Mouse (Mus musculus): ENCODE results near the gene Phlda3.

The Phlda3 gene

DNA sequence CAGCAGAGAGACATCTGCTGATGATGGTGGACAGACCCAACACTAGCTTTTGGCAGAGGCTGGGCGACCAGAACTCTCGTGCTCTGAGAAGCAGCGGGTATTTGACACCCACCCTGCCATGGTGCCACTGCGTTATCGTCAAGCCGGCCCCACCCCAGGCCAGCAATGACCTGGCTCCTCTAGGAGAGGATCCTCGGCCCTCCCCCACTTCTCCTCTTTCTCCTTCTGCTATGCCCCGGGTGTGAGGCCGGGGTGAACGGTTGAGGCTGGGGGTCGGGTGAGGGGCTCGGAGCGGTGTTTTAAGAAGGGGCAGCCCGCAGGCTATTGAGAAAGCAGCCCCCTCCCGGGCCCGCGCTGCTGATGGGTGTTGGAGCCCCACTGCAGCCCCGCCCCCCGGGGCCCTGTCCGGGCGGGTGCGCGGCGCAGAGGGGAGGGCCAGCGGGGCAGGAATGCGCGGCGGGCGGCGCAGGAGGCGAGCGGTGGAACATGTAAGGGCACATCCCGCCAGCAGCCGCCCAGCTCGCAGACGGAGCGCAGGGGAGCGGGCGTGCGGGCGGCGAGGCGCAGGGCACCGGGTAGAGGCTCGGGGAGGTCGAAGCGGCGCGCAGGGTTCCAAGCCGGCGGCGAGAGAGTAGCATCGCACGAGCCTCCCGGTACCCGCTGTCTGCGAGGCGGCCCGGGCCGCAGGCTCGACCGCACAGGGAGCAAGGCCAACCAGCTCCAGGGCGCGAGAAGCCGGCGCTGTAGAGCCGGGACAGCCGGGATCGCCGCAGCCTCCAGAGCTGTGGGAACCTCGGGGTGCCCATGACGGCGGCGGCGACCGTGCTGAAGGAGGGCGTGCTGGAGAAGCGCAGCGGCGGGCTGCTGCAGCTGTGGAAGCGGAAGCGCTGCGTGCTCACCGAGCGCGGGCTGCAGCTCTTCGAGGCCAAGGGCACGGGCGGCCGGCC is at the start of gene Phlda3:
Phlda3 (plus strand) TSS at position 475 of the 947 bp plus-strand sequence.
- DNase-seq, result peak; percentile 81

DNA sequence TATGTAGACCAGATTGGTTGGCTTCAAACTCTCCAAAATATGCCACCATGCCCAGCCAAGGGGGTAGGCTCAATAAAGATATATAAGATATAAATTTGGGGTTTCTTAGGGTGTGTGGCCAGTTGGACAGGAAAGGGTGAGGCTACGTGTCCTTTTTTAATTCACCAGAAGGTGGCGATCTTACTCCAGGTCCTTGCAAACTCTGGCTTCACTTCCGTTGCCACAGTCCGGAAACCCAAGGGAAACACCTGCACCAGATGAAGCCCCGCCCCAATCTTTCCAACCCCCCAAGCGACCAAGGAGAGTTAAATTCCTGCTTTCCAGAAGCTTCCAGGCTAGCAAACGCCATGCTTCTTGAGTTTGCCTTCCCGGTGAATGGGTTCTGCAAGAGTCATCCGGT is 46.4 kb upstream of the Phlda3 start:
- peak; percentile 84 for DNase-seq

DNA sequence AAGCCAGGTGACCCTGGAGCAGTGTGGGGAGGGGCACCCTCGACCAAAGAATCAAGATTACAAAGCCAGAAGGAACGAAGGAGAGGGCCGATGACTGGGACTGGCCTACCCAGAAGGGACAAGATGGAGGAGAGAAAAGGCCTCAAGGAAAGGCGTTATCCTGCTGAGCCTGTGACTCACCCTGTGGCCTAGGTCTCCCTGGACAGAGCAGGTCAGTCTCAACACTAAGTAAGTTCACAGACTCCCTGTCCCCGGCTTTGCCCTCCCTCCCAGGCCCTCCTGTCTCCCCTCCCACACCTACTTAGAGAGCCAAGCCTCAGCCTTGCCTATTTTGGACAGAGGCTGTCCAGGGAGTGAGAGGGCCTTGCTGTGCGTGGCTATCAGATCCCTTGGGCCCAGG is 45.9 kb upstream of the Phlda3 start, which contains the start of gene Csrp1:
Csrp1 (plus strand) TSS at position 79 of the 400 bp plus-strand sequence.
- peak; percentile 42 for DNase-seq

DNA sequence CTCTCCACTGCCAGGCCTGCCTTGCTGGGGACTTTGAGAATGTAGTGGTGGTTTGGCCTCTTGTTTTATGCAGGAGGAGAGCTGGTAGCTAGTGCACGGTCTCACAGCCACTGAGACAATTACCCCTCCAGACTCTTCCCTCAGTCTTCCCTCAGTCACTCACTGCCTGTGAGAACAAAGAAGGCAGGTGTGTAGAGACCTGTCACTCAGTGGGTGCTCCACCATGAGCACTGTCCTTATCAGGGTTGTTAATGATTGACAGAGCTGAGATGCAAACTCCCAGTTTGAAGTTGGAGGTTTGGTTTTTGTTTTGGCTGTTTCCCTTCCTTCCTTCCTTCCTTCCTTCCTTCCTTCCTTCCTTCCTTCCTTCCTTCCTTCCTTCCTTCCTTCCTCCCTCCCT is 42.9 kb upstream of the Phlda3 start:
- no peak for DNase-seq

DNA sequence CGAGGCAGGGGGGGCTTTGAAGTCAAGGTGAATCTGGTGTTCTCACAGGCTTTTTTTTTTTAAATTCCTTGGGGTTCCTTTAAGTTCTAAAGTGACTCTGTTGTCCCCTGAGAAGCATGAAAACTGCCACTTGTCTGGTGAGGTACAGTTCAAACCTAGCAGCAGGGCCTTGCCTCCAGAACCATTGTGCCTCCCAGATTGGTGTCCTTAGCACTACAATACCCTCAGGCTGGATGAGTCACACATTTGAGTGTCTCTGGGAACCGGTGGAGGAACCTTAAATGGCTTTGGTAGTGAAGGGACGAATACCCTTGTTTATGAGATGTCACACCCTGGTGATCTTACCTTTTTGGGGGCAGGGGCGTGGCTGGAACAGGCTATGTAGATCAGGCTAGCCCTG is 41.8 kb upstream of the Phlda3 start:
- DNase-seq, result no peak

DNA sequence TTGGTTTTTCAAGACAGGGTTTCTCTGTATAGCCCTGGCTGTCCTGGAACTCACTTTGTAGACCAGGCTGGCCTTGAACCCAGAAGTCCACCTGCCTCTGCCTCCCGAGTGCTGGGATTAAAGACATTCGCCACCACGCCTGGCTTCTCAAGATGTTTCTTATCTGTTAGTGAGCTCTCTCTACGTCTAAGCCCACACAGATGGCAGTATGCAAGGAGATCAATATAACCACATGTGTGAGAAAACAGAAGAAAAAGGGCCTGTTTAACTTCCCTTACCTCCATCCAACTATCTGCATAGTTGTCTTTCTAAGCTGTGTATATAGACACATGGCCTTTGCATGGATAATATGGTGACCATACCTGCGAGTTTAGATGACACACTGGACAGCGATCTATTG is 40.6 kb upstream of the Phlda3 start:
- DNase-seq, result peak; percentile 39

DNA sequence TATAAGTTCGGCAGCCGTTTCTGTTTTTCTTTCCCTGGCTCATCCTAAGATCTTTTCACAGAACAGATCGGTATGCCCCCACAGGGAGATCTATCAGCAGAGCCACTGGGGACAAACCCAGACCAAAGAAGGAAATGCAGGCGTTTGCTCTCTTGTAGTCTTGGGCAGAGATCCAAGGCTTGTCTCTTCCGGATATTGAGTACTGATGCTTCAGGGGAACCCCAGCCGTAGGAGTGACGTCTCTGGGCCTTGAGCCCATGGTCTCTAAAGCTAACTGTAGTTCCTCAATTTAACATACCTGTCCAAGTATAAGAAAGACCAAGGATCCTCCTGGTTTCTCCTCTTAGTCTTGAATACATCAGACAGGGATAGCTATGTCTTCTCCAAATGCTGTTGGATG is 40.0 kb upstream of the Phlda3 start:
- no peak for DNase-seq

DNA sequence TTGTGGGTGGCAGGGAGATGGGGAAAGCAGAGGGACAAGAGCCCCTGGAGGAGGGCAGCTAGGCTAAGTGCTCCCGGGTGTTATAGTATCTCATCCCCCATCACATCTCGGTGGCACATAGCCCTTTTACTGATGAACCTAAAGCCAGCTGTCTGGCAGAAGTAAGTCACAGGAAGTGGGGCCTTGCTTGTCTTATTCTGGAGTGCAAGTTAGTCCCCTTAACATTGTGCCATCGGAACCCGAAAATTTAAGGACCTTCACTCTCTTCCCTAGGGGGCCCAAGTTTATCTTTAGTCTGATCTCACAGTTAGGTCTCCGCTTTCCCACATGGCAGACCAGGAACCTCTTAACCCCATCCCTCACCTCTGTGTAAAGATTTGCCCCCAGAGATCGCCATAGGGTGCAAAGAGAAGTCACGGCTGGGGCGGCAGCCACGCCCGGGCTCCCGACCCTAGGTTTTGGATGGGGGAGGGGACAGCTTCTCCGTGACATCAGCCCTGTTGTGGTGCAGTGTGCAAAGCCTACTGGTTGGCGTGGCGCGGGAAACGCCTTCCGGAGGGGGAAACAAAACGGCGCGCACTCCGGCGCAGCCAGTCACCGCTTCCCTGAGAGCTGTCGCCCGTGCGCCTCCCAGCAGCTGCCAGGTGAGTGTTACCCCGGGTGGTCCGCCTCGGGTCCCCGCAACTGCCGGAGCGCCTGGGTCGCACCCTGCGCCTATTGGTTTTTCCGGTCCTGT is 37.1 kb upstream of the Phlda3 start:
- peak; percentile 94 for DNase-seq

DNA sequence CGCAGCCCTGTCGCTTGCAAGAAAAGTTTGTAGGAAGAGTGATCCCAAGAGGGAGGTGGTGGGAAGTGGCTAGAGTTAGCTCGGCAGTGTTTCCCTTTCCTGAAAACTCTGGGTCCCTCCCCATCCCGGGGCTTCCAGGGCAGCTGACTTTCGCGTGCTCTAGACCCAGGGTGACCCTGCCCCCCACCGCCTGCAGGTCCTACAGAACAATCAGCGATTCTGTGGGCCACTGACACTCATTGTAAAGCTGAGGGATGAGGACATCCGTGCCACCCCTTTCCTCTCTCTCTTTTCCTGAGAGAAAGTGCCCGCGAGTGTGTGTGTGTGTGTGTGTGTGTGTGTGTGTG is 36.6 kb upstream of the Phlda3 start:
- no peak for DNase-seq

DNA sequence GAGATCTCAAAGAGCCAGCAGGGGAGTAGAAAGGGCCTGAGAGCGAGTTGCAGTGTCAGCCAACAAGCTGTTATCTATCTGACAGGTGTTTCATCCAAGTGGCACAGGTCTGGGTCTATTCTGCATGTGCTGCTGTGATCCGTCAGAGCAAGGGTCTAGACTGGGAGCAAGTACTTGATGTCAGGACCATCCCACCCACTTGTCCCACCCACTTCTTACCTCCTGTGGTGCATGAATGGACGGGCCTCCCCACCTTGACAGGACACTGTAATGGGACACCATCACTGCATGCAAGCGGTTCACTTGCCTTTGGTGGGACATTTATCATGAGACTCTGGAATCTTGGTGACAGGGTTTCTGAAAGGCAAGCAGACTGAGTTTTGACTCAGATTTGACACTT is 36.1 kb upstream of the Phlda3 start:
- no peak for DNase-seq

DNA sequence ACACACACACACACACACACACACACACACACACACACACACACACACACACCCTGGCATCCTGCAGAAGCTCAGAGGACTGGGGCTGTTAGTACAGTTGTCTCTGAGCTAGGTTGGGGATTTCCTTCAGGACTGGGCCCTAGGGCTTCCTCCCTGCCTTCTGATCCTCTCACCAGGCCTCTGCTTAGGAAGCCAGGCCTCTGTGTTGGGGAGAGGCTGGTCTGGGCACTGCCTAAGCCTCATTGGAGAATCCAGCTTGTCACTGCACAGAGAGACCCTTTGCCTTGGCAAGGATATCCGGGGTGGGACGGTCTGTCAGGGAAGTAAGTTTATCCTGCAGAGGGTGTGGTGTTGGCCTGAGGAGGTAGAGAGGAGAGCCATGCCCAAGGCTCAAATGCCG is 35.6 kb upstream of the Phlda3 start:
- DNase-seq, result peak; percentile 28

DNA sequence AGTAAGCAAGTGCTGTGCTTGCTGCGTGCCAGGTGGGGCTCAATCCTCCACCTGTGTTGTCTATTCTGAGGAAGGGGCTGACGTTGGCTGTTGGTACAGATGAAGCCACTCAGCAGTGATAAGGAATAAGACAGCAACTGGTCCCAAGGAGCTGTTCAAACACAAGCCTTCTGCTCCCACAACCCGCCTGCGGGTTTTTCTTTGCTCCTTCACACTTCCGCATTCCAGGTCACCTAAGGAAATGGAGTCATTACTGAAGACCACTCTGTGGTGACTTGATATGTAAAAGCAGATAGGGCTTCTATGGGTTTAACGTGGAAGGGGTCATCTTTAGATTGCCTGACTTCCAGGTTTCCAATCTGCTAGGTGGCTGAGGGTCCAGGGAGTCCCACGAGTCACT is 34.5 kb upstream of the Phlda3 start:
- no peak for DNase-seq

DNA sequence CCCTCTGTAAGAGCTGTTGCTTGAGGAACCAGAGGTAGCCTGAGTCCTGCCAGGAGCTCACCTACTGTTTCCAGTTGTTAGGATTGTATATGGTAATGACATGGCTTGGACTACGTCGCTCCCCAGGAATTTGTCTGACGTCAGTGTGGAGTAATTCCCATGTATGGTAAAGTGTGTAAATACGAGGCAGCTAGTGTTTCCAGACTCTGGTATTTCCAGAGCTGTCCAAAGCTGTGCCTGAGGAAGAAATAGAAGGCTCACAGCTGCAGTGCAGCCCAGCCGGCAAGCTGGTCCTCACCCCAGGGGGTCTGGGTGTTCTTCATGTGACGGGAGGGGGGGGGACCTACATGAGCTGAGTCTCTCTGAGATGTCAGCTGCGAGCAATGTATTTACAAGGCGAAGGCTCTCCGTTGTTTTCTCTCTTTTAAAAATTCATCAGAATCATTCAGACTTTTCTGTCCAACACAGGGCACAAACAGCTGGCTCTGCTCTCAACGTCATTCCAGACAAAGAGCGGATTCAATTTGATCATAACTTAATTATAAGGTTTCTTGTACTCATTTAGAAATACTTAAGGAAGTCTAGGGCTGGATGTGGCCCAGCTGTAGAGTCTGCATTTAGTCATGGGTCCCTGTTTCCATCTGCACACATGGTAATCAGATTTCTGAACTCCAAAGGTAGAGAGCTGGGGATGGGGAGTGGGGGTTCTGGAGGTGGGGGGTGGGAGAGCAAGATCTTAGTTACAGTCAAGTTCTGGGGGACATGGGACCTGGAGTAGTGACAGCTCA is 33.8 kb upstream of the Phlda3 start:
- DNase-seq, result no peak

DNA sequence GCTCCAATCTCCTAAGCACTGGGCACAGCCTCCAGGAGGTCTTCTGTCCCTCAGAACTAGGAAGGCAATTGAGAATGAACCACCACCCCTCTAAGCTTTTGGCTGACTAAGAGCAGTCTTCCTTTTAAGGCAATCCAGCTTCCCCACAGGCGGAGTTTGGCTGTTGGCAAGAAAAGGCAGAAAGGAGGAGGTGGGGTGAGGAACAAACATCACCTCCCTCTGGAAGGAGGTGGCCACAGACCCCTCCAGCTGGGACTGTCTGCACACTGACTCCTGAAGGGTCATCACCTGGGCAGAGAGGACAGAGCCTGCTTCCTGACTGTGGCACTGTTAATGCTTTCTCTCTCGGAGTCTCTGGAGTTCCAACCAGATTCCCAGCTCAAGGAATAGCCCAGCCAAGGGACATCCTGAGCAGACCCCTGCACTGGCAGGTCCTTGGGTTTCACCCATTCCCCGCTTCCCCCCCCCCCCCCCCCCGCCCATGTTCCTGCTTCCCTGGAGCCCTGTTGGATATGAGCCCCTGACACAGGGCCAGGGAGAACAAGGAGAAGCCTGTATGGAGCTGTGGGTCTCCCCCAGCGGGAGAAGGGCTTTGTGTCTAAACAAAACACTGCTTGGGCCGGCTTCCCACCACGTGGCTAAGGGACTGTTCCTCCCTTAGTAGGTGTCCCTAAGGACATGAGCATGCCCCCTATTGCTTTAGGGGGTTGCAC is 31.5 kb upstream of the Phlda3 start:
- no peak for DNase-seq

DNA sequence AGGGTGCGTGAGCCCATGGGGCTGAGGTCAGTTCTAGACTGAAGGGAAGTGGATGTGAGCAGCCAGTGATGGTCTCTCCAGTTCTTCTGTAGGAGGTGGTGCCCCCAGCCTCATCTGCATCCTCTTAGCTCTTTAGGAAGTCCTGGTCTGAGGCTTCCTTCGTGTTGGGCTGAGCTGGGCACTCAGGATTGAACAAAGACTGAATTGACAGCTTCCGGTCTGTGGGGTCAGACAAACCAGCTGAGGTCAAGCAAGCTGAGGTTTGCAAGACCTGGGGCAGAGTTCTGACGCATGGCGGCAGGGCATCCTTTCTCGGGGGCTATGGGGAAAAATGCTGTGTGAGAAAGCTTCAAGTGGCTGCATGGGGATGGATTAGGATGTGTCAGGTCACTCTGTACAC is 30.5 kb upstream of the Phlda3 start:
- no peak for DNase-seq

DNA sequence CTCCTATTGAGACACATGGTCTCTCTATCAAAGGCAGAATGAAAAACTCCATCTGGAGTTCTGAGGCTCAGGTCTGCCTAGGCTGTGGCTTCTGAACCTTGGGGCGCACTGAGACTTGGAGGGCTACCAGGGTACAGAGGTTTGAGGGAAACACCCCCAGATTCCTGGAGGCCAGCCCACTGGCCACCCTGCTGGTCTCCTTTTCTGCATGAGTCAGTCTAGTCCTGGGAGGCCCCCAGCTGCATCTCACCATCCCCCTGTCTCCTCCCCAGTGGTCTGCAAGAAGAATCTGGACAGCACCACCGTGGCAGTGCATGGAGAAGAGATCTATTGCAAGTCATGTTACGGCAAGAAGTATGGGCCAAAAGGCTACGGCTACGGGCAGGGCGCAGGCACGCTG is 20.9 kb upstream of the Phlda3 start:
- no peak for DNase-seq

DNA sequence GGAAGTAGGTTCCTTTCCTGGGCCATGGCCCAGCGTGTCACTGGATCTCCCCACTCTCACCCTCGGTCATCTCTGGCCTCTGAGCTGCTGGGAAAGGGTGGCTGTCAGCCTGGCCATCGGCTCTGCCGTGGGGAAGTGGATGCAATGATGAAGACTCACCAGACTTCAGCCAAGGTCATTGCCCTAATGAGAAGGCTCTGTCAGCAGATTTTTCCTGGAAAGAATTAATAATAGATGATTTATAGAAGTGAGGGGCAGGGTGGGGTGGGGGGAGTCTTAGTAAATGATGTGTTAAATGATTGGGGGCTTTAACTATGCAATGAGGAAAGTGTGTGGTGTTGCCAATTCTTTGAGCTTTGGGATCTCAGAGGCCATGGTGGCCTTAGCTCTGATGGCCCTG is 19.7 kb upstream of the Phlda3 start:
- DNase-seq, result no peak

DNA sequence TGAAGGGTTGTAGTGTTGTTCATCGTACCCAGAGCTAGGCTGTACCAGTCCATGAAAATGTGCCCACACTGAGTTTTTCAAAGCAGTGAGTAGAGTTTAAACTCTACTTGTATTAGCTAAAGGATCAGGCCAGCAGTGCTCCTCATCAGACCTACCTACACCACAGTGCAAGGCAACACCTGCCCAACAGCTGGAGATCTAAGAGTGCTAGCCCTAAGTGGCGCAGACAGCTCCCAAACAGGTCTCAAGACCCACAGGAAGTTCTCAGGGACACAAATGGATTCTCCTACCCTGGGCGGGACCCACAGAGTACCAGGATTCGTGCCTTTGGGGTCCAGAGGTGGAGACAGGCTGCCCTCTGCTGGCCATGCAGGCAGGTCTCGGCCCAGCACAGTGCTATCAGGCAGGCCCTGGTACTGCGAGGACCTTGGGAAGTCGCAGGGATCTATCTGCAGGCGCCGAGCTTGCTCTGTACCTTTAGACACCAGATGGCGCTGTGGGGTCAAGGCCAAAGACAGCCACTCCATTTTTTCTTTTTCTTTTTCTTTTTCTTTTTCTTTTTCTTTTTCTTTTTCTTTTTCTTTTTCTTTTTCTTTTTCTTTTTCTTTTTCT is 13.1 kb upstream of the Phlda3 start:
- DNase-seq, result peak; percentile 96

DNA sequence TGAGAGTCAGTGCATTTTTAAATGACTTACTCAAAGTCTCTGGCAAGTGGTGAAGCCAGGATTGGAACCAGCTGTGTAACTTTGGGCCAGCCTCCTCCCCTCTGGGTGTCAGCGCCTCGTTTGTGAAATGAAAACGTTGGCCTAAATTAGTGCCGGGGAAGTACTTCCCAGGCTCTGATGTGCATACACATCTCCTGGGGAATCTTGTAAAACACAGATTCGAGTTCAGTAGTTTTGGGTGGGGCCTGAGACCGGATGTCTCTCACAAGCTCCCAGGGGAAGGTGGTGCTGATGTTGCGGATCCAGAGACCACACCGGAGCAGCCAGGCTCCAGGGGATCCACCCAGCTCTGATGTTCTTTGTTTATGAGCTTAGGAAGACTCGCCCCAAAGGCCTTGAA is 10.6 kb upstream of the Phlda3 start:
- no peak for DNase-seq

DNA sequence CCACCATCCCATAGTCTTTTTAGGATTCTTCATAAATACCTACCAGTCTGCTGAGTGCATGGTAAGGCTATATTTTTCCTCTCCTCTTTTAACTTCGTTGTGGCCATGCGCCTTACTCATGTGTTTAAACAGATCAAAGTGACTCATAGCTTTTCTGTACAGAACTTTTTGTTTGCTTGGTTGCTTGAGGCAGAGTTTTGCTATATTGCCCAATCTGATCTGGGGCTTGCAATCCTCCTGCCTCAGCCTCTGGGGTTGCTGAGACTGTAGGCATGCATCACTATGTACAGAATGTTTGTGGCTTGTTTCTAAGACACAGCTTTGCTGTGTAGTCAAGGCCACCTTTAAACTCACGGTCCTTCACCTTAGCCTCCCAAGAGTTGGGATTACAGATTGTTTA is 10.0 kb upstream of the Phlda3 start:
- no peak for DNase-seq

DNA sequence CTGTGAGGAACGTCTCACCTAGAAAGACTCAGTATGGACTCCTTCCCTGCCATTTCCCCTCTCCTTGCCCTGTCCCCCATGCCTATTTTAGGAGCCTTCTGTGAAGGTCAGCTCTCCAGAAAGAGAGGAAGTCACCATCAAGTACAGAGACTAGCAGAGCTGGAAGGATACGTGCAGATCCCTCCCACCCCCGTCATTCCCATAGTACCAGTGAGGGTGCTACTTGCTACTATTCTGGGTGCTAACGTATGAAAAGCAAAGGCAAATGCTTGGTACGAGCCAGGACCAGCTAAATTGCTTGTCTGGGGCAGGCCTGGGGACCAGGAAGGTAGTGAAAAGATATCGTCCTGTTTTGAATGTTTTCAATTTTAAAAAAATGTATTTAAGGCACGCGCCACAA is 8.6 kb upstream of the Phlda3 start:
- DNase-seq, result no peak

DNA sequence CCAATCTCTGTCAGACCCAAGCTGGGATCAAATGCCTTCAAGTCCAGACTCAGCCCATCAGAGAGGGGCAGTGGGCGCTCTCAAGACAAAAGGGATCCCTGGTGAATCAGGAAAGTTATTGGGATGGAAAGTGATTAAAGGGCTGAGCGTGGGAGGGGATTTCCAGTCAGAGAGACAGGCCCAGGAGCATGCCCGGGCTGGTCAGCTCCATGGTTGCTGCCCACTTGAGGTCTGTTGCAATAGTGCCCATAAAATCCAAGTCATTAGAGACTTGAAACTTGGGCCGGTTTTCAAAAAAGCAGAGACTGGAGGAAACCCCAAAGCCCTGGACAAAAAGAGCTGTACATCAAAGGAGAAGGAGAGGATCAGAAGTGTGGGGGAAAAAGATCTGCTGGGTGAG is 6.2 kb upstream of the Phlda3 start:
- DNase-seq, result no peak

Data from thymus, postnatal 4 days (tissue).